Mouse (Mus musculus): Measurements from ENCODE around the gene Gm11733.
A peak's percentile ranks its signal among the peaks of the same experiment; 100 is the strongest.

Gene Gm11733

DNA sequence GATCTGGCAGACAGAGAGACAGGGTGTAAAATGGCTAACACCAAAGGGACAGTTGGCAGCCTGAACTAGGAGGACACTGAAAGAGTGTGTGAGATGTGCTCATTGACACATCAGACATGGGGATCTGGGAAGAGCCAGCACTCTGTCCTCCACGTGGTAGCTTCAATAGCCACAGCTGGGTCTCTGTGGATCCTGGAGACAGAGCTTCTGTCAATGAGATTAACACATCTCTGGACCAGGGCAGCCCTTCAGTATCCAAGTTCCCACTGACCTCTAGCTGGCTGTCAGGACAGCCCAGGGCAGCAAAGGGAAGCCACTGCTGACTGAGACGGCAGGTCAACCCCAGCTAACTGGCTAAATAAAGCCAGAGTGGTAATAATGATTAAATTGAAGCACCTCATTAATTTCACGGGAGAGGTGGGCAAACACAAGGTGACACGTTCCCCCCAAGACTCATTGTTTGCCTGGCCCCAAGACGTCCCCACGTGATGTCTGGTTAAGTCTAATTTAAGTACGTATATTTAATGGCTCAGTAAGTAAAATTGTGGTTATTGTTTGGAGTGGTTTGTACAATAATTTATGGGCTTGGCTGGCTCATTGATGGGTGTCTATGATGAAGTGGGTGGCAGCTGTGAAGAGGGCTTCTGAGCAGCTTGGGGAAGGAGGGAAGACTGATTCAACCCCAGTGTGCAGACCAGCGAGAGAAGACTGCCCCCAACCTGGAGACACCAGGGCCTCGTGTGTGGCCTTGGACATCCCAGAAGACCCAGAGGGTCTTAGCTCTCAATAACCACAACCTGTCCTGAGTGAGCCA is 51.5 kb downstream of the Gm11733 start:
- DNase-seq (ENCODE audit: low spot score) = no peak

DNA sequence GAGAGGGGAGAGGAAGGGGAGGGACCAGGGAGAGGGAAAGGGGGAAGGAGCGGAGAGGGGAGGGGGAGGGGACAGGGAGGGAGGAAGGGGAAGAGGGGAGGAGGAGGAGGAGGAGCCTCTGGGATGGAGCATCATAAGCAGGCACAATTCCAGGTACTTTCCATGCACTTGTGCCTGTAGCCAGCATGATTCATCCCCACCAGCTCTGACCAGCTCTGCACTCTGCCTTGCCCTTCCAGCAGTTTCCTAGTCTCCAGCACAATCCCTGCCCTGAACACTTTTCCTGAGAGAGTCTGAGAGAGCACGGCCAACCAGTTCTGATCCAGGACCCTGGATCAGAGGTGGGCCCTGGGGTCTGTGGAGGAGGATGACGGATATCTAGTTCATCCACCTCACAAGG is 52.4 kb downstream of the Gm11733 start:
- peak; percentile 29 for DNase-seq (ENCODE audit: low spot score)
